Mouse (Mus musculus) E14TG2a.4 (cell line): Measurements from ENCODE around the gene Olfr902.
"Not testable (repeated sequence)": the region's sequence is repeated elsewhere in the genome, so short reads cannot be mapped to it uniquely, and the experiment has no call there.

Experiments
- CTCF ChIP-seq: conservative IDR thresholded peaks from 2 replicates; pipeline ENCODE4 v1.5.1; 2014; ENCODE audit warnings: low read length
- NANOG ChIP-seq: IDR thresholded peaks from 2 replicates; pipeline ENCODE4 v1.6.1; 2014; ENCODE audit warnings: borderline replicate concordance, low read length, mixed read lengths
- POU5F1 ChIP-seq: IDR thresholded peaks from 2 replicates; pipeline ENCODE4 v1.6.1; 2014; ENCODE audit warnings: low read length, borderline replicate concordance

- not testable (repeated sequence) for TF ChIP-seq POU5F1, CTCF
- TF ChIP-seq NANOG, result peak; percentile 81; the same call in 1 of the 2 replicates
Observed at GRCm38 (mm10) chr9:38407502-38407901, 40.0 kb upstream of the Olfr902 start.
